Mouse (Mus musculus): ENCODE results near the gene Slc25a11.

GRCm38 (mm10) chr11:70628431-70628830 lies 18.8 kb downstream of the Slc25a11 start:
- TF ChIP-seq CEBPB (IDR thresholded peaks at IDR 0.05; ENCODE audit: low read depth), result no peak
- no peak for TF ChIP-seq CTCF (IDR thresholded peaks at IDR 0.05; ENCODE audit: control insufficient read depth, insufficient read depth, insufficient read length)
